Mouse (Mus musculus) liver, adult 2 months (tissue): ENCODE results near the gene Dlg2. TPM values are rescaled to one million over a fixed set of nuclear protein-coding genes. Genes with fewer than 3 reads are reported as not detected.

Experiments used
- DNase-seq: peaks from one replicate; pipeline ENCODE4 v3.0.0-alpha.2; 2011; ENCODE audit warnings: low read depth, low spot score; ENCODE audit errors: extremely low read depth
- H3K27ac ChIP-seq: fragments of 200-500 bp; replicated peaks from 2 replicates; pipeline ENCODE4 v1.5.1; 2012; ENCODE audit warnings: low read depth, mild to moderate bottlenecking, control low read depth, inconsistent platforms, low read length; ENCODE audit not compliant: insufficient read depth
- H3K27me3 ChIP-seq: fragments of 200-500 bp; 2 replicates; pipeline ENCODE4 v1.6.1; 2012; ENCODE audit warnings: mild to moderate bottlenecking, moderate library complexity, low read length, inconsistent platforms; ENCODE audit not compliant: control insufficient read depth, insufficient read depth
- H3K36me3 ChIP-seq: fragments of 200-500 bp; 2 replicates; pipeline ENCODE4 v1.6.1; 2012; ENCODE audit warnings: low read length, inconsistent platforms; ENCODE audit not compliant: control insufficient read depth, insufficient read depth
- H3K4me1 ChIP-seq: fragments of 200-500 bp; 2 replicates; pipeline ENCODE4 v1.6.1; 2011; ENCODE audit warnings: low read length; ENCODE audit not compliant: control insufficient read depth, insufficient read depth
- H3K4me3 ChIP-seq: fragments of 200-500 bp; 2 replicates; pipeline ENCODE4 v1.5.1; 2011; ENCODE audit warnings: low read depth, mild to moderate bottlenecking, control low read depth, low read length, moderate library complexity; ENCODE audit not compliant: insufficient read depth
- H3K79me2 ChIP-seq: fragments of 200-500 bp; 2 replicates; pipeline ENCODE4 v1.6.1; 2012; ENCODE audit warnings: inconsistent platforms, mild to moderate bottlenecking, low read length, moderate library complexity; ENCODE audit not compliant: control insufficient read depth, insufficient read depth
- H3K9ac ChIP-seq: fragments of 200-500 bp; 2 replicates; pipeline ENCODE4 v1.6.1; 2012; ENCODE audit warnings: low read depth, mild to moderate bottlenecking, control low read depth, inconsistent platforms, low read length
- CTCF ChIP-seq: fragments of 200-500 bp; IDR thresholded peaks from 2 replicates; pipeline ENCODE4 v1.5.1; 2011; ENCODE audit warnings: low read depth, low read length, control low read depth
- POLR2A ChIP-seq: fragments of 200-500 bp; IDR thresholded peaks from 2 replicates; pipeline ENCODE4 v1.6.1; 2011; ENCODE audit warnings: low read length, control low read depth; ENCODE audit not compliant: insufficient read depth; ENCODE audit errors: extremely low read depth
- WGBS: fragments of 180-500 bp; shearing (Covaris S2); methylation state at CpG from one replicate; pipeline ENCODE4 v1.1.7; 2018; 5-methylcytosine and 5-hydroxymethylcytosine counted together
- polyA plus RNA-seq: library from polyadenylated mRNA; depleted of rRNA; stranded (reverse); fragments of >200 nt; gene quantifications from 2 replicates; pipeline ENCODE4 v1.2.3, GENCODE M21; 2012
- total RNA-seq: library from RNA; depleted of rRNA; stranded (reverse); fragments of >200 nt; gene quantifications from 2 replicates; pipeline ENCODE4 v1.2.3, GENCODE M21; 2014

The Dlg2 gene
- total and polyA plus RNA-seq, 2 experiments = 0.65 TPM; not detected in 1

- Histone ChIP-seq H3K27me3 (no peaks in the 10 kb centered on the region), H3K4me3 (no peak overlapping the region), H3K36me3 (no peaks in the 10 kb centered on the region), H3K4me1 (no peaks in the 10 kb centered on the region), H3K9ac (no peak overlapping the region), H3K27ac (no peak overlapping the region), H3K79me2 (no peaks in the 10 kb centered on the region)
- DNase-seq = no peak
- TF ChIP-seq POLR2A (no peak), CTCF (no peak)
- 82% methylated on average over 8 of the region's 8 CpGs for WGBS
These were observed 1816.5 kb downstream of the Dlg2 start for GRCm38 (mm10) chr7:92292918-92293518.

DNA sequence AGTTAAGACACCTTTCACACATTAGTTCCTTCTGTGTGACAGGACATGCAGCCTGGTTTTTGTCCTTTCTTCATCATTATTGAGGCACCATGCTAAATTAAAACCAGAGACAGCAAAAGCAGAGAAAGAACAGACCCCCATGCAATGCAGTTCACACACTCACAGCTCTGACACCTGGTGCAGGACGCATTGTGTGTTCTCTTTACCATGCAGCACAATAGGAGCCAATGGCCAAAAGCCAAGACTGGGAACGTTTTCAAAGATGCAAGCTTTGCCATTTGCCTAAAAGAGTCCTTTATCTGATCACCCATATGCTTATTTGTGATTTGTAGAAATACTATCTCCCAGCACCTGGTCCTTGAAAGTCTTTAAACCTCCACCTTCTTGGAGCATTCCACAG lies 1824.6 kb downstream of the Dlg2 start:
- H3K9ac ChIP-seq = no peak overlapping the region
- no peaks in the 10 kb centered on the region for H3K27me3 ChIP-seq
- H3K27ac ChIP-seq = no peak overlapping the region
- WGBS = 48% methylated on average over 2 of the region's 2 CpGs
- H3K4me1 ChIP-seq = no peaks in the 10 kb centered on the region
- DNase-seq = no peak
- no peaks in the 10 kb centered on the region for H3K79me2 ChIP-seq
- TF ChIP-seq POLR2A = no peak
- no peak for TF ChIP-seq CTCF
- no peaks in the 10 kb centered on the region for H3K36me3 ChIP-seq
- H3K4me3 ChIP-seq = no peak overlapping the region

DNA sequence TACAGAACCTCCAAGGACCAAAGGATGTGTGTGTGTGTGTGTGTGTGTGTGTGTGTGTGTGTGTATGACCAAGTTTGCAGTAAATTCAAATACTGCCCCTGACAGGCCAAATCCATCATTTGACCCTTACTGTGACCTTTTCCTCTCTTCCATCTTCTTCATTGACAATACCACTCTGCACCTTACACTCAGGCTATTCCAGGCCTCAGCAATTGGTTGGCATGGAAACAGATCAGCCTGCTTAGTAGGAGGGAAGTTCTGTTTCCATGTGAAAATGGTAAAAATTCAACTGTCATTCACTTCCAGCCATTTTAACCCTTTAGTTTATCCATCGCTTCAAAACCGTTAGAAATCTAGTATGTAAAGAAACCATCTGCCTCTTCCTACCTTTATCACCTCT lies 1831.2 kb downstream of the Dlg2 start:
- Histone ChIP-seq H3K4me1 (no peaks in the 10 kb centered on the region), H3K4me3 (no peak overlapping the region), H3K27ac (no peak overlapping the region), H3K27me3 (no peaks in the 10 kb centered on the region), H3K36me3 (no peaks in the 10 kb centered on the region), H3K79me2 (no peaks in the 10 kb centered on the region), H3K9ac (no peak overlapping the region)
- no peak for TF ChIP-seq POLR2A
- 90% methylated on average over 2 of the region's 2 CpGs for WGBS
- no peak for DNase-seq

DNA sequence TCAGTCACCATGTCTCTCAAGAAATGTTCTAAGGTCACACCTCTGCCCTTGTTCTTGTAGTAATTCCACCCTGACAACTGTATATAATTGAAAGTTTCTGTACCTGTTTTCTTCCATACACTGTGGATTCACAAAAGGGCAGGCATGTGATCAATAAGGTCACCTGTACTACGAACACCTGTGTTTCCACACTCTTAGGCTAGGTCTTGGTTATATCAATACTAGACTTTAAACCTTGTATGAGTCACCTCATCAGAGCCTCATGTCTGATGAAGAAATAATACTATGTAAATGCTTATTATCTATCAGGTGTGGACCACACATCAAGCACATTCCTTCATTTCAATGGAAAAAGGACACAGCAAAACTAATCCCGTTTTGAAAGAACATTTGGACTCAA lies 1831.7 kb downstream of the Dlg2 start:
- 40% methylated on average over 2 of the region's 2 CpGs for WGBS
- TF ChIP-seq POLR2A = no peak
- TF ChIP-seq CTCF = no peak
- Histone ChIP-seq H3K27me3 (no peaks in the 10 kb centered on the region), H3K79me2 (no peaks in the 10 kb centered on the region), H3K4me1 (no peaks in the 10 kb centered on the region), H3K36me3 (no peaks in the 10 kb centered on the region), H3K4me3 (no peak overlapping the region), H3K27ac (no peak overlapping the region), H3K9ac (no peak overlapping the region)
- DNase-seq = no peak

DNA sequence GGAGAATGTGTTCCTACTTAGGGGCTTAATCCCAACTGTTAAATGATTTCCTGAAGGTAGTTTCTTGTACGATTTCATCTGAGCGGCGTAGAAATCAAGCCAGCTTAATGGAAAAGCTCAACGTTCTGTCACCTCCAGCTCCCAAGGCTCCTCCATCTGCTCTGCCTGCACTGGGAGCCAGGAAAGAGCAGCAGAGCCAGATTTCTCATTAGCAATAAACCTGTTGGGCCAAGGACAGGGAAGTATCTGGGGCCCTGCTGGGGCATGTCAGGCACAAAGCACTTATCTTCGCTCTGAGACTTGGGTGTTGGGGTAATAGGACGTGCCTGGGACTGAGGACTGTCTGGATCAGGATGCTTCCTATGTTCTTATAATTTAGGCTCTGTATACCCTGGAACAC lies 1839.9 kb downstream of the Dlg2 start:
- Histone ChIP-seq H3K4me3 (no peak overlapping the region), H3K4me1 (no peaks in the 10 kb centered on the region)
- 85% methylated on average over 6 of the region's 6 CpGs for WGBS

DNA sequence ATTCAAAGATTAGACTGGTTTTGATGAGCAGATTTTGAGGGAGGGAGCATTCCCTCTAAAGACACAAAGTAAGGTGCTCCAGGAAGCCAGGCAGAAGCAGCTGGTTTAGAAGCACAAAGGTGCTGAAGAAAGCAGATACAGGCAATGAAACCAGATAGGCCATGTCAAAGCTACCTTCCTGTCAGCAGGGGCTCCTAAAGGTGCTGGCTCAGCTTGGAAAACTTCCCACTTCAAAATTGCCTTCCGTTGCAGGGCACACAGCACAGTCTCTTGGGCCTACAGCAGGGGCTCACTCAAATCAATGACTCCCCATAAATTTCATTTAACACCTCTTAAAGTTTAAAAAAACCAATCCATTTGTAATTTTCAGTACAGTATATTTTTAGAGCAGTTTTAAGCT lies 1843.0 kb downstream of the Dlg2 start:
- TF ChIP-seq POLR2A (no peak), CTCF (no peak)
- 66% methylated on average over 1 of the region's 1 CpGs for WGBS

More for the DNA sequence above, 1839.9 kb downstream of the Dlg2 start:
- TF ChIP-seq POLR2A = no peak
- no peak for TF ChIP-seq CTCF
- no peaks in the 10 kb centered on the region for H3K79me2 ChIP-seq
- no peak overlapping the region for H3K27ac ChIP-seq
- H3K36me3 ChIP-seq = no peaks in the 10 kb centered on the region
- no peaks in the 10 kb centered on the region for H3K27me3 ChIP-seq
- H3K9ac ChIP-seq = no peak overlapping the region
- DNase-seq = no peak

More for the DNA sequence above, 1843.0 kb downstream of the Dlg2 start:
- Histone ChIP-seq H3K36me3 (no peaks in the 10 kb centered on the region), H3K4me1 (no peaks in the 10 kb centered on the region), H3K27me3 (no peaks in the 10 kb centered on the region), H3K9ac (no peak overlapping the region), H3K79me2 (no peaks in the 10 kb centered on the region), H3K4me3 (no peak overlapping the region), H3K27ac (no peak overlapping the region)
- no peak for DNase-seq
